Mouse (Mus musculus) midbrain, embryonic 16.5 days (tissue): ENCODE measurements at regions not wholly inside any gene's neighbourhood (a gene's known extent, or its start where the extent isn't known, plus 50 kb on each side); places are given as distances from the start of the nearest gene placed in this dataset.

Source experiments
- ATAC-seq: fragments of 200-750 bp; cut with Nextera tagmentation; 2 replicates; pipeline ENCODE4 v1.8.0; 2017; ENCODE audit warnings: moderate TSS enrichment
- H3K27ac ChIP-seq: fragments of 300-500 bp; sonication (generic); 2 replicates; pipeline ENCODE4 v1.5.1; 2014; ENCODE audit warnings: mild to moderate bottlenecking, low read length, mixed read lengths
- H3K27me3 ChIP-seq: fragments of 300-500 bp; sonication (generic); 2 replicates; pipeline ENCODE4 v1.6.1; 2014; ENCODE audit warnings: low read depth, low read length, mixed read lengths; ENCODE audit not compliant: control insufficient read depth, insufficient read depth
- H3K36me3 ChIP-seq: fragments of 300-500 bp; sonication (generic); 2 replicates; pipeline ENCODE4 v1.6.1; 2014; ENCODE audit warnings: mild to moderate bottlenecking, low read length, moderate library complexity, mixed read lengths; ENCODE audit not compliant: control insufficient read depth, insufficient read depth
- H3K4me1 ChIP-seq: fragments of 300-500 bp; sonication (generic); 2 replicates; pipeline ENCODE4 v1.6.1; 2014; ENCODE audit warnings: mild to moderate bottlenecking, low read length, mixed read lengths; ENCODE audit not compliant: control insufficient read depth, insufficient read depth
- H3K4me2 ChIP-seq: fragments of 300-500 bp; sonication (generic); 2 replicates; pipeline ENCODE4 v1.6.1; 2014; ENCODE audit warnings: mild to moderate bottlenecking, low read length, mixed read lengths
- H3K4me3 ChIP-seq: fragments of 300-500 bp; sonication (generic); 2 replicates; pipeline ENCODE4 v1.5.1; 2014; ENCODE audit warnings: low read depth, mild to moderate bottlenecking, low read length, moderate library complexity, mixed read lengths
- H3K9ac ChIP-seq: fragments of 300-500 bp; sonication (generic); 2 replicates; pipeline ENCODE4 v1.6.1; 2014; ENCODE audit warnings: low read depth, low read length, mixed read lengths
- H3K9me3 ChIP-seq: fragments of 300-500 bp; sonication (generic); replicated peaks from 2 replicates; pipeline ENCODE4 v1.6.1; 2014; ENCODE audit warnings: mild to moderate bottlenecking, low read length, mixed read lengths; ENCODE audit not compliant: control insufficient read depth, poor library complexity, severe bottlenecking
- WGBS: fragments of 180-500 bp; shearing (Covaris S2); extraction: QIAGEN DNeasy Blood & Tissue Kit; methylation state at CpG from one replicate; pipeline ENCODE4 v1.1.7; 2014; 5-methylcytosine and 5-hydroxymethylcytosine counted together

- Histone ChIP-seq H3K4me2 (no peak overlapping the region), H3K9me3 (no peaks in the 10 kb centered on the region), H3K9ac (no peak overlapping the region), H3K27me3 (no peaks in the 10 kb centered on the region), H3K36me3 (no peaks in the 10 kb centered on the region), H3K4me1 (peaks cover 9% of the 10 kb centered on the region), H3K4me3 (no peak overlapping the region), H3K27ac (no peak overlapping the region)
- ATAC-seq, result no peak
- 88% methylated on average over 5 of the region's 5 CpGs for WGBS
These were observed 54.4 kb upstream of the Tcf12 start for GRCm38 (mm10) chr9:72166084-72166483.

- ATAC-seq, result no peak
- Histone ChIP-seq H3K9ac (no peak overlapping the region), H3K27me3 (no peaks in the 10 kb centered on the region), H3K27ac (no peak overlapping the region), H3K9me3 (no peaks in the 10 kb centered on the region), H3K4me1 (peaks cover 9% of the 10 kb centered on the region), H3K4me2 (no peak overlapping the region), H3K4me3 (no peak overlapping the region), H3K36me3 (no peaks in the 10 kb centered on the region)
- WGBS, result 89% methylated on average over 5 of the region's 5 CpGs
These were observed 54.9 kb upstream of the Tcf12 start for GRCm38 (mm10) chr9:72166611-72167010.

- Histone ChIP-seq H3K9me3 (no peaks in the 10 kb centered on the region), H3K27ac (no peak overlapping the region), H3K27me3 (no peaks in the 10 kb centered on the region), H3K4me2 (no peak overlapping the region; the same call in 1 of the 2 replicates), H3K4me3 (no peak overlapping the region), H3K9ac (no peak overlapping the region), H3K4me1 (peaks cover 9% of the 10 kb centered on the region), H3K36me3 (no peaks in the 10 kb centered on the region)
- no peak for ATAC-seq
- WGBS, result 54% methylated on average over 5 of the region's 5 CpGs
These were observed 57.6 kb upstream of the Tcf12 start for GRCm38 (mm10) chr9:72169231-72169630.

- Histone ChIP-seq H3K9ac (peak overlapping the region; percentile 39; the same call in 1 of the 2 replicates), H3K36me3 (no peaks in the 10 kb centered on the region), H3K4me2 (peak overlapping the region; percentile 50), H3K9me3 (no peaks in the 10 kb centered on the region; the same call in 1 of the 2 replicates), H3K27me3 (no peaks in the 10 kb centered on the region), H3K4me1 (peaks cover 9% of the 10 kb centered on the region), H3K4me3 (peak overlapping the region; percentile 17; the same call in 1 of the 2 replicates), H3K27ac (no peak overlapping the region)
- ATAC-seq, result no peak
- WGBS, result 3% methylated on average over 12 of the region's 12 CpGs
These were observed 58.1 kb upstream of the Tcf12 start for GRCm38 (mm10) chr9:72169728-72170188.

GRCm38 (mm10) chr9:72170235-72170634 lies 58.6 kb upstream of the Tcf12 start:
- Histone ChIP-seq H3K4me3 (peak overlapping the region; percentile 17; the same call in 1 of the 2 replicates), H3K27me3 (no peaks in the 10 kb centered on the region), H3K9me3 (no peaks in the 10 kb centered on the region; the same call in 1 of the 2 replicates), H3K27ac (no peak overlapping the region), H3K9ac (peak overlapping the region; percentile 39; the same call in 1 of the 2 replicates), H3K4me1 (peaks cover 9% of the 10 kb centered on the region), H3K4me2 (peak overlapping the region; percentile 50), H3K36me3 (no peaks in the 10 kb centered on the region)
- 4% methylated on average over 9 of the region's 9 CpGs for WGBS
- no peak for ATAC-seq

- Histone ChIP-seq H3K27me3 (no peaks in the 10 kb centered on the region), H3K4me1 (peaks cover 9% of the 10 kb centered on the region), H3K36me3 (no peaks in the 10 kb centered on the region), H3K4me2 (no peak overlapping the region), H3K27ac (no peak overlapping the region), H3K4me3 (no peak overlapping the region), H3K9me3 (no peaks in the 10 kb centered on the region; the same call in 1 of the 2 replicates), H3K9ac (no peak overlapping the region)
- WGBS, result 97% methylated on average over 1 of the region's 1 CpGs
- no peak for ATAC-seq
These were observed 60.7 kb upstream of the Tcf12 start for GRCm38 (mm10) chr9:72172331-72172730.

GRCm38 (mm10) chr9:72180972-72181371 lies 69.3 kb upstream of the Tcf12 start:
- H3K4me1 ChIP-seq, result no peaks in the 10 kb centered on the region
- no peaks in the 10 kb centered on the region for H3K36me3 ChIP-seq
- no peak overlapping the region for H3K27ac ChIP-seq
- H3K4me2 ChIP-seq, result no peak overlapping the region
- no peak for ATAC-seq
- H3K9me3 ChIP-seq, result no peaks in the 10 kb centered on the region
- 73% methylated on average over 6 of the region's 6 CpGs for WGBS
- H3K27me3 ChIP-seq, result no peaks in the 10 kb centered on the region
- no peak overlapping the region for H3K9ac ChIP-seq
- no peak overlapping the region for H3K4me3 ChIP-seq

- H3K27ac ChIP-seq, result no peak overlapping the region
- 91% methylated on average over 10 of the region's 10 CpGs for WGBS
These were observed 71.7 kb upstream of the Tcf12 start for GRCm38 (mm10) chr9:72183336-72183735.

GRCm38 (mm10) chr9:72183925-72184324 lies 72.3 kb upstream of the Tcf12 start:
- no peaks in the 10 kb centered on the region for H3K36me3 ChIP-seq
- no peak for ATAC-seq
- 81% methylated on average over 10 of the region's 10 CpGs for WGBS
- no peak overlapping the region for H3K4me3 ChIP-seq
- no peaks in the 10 kb centered on the region for H3K9me3 ChIP-seq
- no peak overlapping the region for H3K4me2 ChIP-seq
- H3K4me1 ChIP-seq, result no peaks in the 10 kb centered on the region
- H3K9ac ChIP-seq, result no peak overlapping the region
- no peaks in the 10 kb centered on the region for H3K27me3 ChIP-seq
- no peak overlapping the region for H3K27ac ChIP-seq

More at GRCm38 (mm10) chr9:72183336-72183735, 71.7 kb upstream of the Tcf12 start:
- Histone ChIP-seq H3K4me2 (no peak overlapping the region), H3K9ac (no peak overlapping the region), H3K4me3 (no peak overlapping the region), H3K27me3 (no peaks in the 10 kb centered on the region), H3K36me3 (no peaks in the 10 kb centered on the region), H3K4me1 (no peaks in the 10 kb centered on the region), H3K9me3 (no peaks in the 10 kb centered on the region)
- no peak for ATAC-seq
